Mouse (Mus musculus): ENCODE results near the gene Plscr2.
"Not testable (repeated sequence)": the region's sequence is repeated elsewhere in the genome, so short reads cannot be mapped to it uniquely, and the experiment has no call there.

Gene Plscr2

GRCm38 (mm10) chr9:92273956-92274762 is 1.2 kb upstream of the Plscr2 start:
- DNase-seq (ENCODE audit: low spot score in 2 of 2), result no peak

DNA sequence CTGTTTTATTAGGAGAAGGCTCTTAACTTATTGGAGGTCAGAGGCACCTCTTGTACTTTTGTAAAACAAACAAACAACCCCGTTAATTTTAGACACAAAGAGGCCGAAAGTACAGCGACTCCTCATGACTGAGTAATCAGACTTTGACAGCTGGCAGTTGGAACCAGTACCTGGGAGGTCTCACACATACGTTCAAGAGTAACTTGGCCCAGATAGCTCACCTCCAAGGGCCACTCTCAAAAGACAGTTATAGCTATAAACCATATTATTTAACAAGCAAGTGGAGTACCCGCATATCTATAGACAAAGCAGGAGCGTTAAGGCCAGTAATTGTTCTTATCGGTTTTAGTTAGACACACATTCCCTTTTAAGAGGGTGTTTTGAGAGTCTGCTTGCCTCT is 958 bp downstream of the Plscr2 start:
- DNase-seq (ENCODE audit: low spot score in 2 of 2), result peak; percentile 28 to 31

- DNase-seq (ENCODE audit: low spot score in 2 of 2), result no peak
These were observed 4.6 kb downstream of the Plscr2 start for GRCm38 (mm10) chr9:92280048-92280447.

GRCm38 (mm10) chr9:92282563-92283171 is 7.3 kb downstream of the Plscr2 start:
- no peak for DNase-seq (ENCODE audit: low spot score in 2 of 2)

DNA sequence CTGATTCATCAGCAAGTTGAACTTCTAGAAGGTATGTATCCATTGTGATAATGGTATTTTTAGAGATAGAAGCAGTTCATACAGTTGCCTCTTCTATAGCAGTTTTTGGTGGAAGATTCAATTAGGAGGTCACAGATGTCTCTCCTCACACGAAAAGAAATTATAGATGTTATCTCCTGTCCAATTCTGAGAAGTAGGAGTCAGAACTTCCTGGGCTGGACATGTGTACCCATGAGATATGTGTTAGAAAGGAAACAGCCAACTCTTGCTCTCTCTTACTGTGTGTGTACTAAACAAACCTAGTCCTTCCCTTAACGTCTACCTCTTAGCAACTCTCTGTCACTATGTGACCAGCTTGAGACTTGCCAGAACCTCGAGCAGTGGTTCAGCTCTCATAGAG is 14.3 kb downstream of the Plscr2 start:
- no peak for DNase-seq (ENCODE audit: low spot score in 2 of 2)

DNA sequence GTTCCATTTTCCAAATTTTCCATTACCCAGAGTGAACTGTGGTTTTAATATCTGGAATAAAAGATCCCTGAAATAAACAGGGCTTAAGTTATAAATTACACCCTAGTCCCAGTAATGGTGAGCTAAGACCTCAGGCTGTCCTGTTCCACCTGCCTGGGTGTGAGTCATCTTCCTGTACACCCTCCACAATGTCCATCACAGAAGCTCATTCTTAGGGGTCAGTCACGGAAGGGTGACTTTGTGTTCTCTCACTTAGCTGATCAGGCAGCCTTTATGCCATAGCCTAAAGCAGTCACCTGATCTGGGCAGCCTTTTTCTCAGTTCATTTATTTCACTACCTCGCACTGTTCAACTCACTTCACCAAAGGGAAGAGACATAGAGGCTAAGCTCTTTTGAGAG is 16.8 kb downstream of the Plscr2 start:
- DNase-seq (ENCODE audit: low spot score in 2 of 2), result no peak

DNA sequence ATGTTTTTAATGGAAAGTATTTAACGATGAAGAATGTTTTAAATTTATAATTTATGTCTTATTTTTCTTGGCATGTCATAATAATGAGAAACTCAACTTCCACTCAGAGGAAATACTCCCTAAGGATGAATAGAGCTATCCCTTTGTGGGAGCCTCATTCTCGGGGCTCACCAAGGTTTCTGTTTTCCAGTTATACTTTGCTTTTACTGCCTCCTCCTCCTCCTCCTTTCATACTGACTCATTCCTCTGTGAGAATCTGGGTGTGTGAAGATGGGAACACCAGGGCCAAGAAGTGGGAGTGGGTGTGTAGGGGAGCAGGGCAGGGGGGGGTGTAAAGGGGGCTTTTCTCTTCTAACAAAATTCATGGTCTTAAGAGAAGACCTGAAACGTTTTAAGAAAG is 17.5 kb downstream of the Plscr2 start:
- no peak for DNase-seq (ENCODE audit: low spot score in 2 of 2)

- DNase-seq (ENCODE audit: low spot score in 2 of 2), result no peak
These were observed 18.5 kb downstream of the Plscr2 start for GRCm38 (mm10) chr9:92293560-92294548.

- no peak for DNase-seq (ENCODE audit: low spot score in 2 of 2)
These were observed 22.9 kb downstream of the Plscr2 start for GRCm38 (mm10) chr9:92298288-92298687.

DNA sequence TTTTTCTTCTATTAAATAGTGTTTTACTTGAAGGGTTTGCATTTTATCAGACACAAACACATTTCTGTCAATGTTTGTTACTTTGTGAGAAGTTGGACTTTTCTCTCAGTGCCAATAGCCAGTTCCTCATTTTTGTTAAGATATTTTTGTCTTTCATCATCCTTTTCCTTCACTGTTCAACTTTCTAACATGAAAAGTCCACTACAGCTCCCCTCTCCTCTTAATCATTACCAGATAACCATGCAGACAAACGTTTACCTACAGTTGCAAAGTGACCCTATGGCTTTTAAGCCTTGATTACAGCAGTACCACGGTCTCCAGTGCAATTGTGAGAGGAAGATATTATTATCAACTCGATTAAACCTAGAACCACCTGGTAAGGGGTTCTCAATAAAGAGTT is 25.8 kb downstream of the Plscr2 start:
- DNase-seq (ENCODE audit: low spot score in 2 of 2), result no peak

- DNase-seq (ENCODE audit: low spot score in 2 of 2), result no peak
These were observed 29.7 kb downstream of the Plscr2 start for GRCm38 (mm10) chr9:92305075-92305474.

DNA sequence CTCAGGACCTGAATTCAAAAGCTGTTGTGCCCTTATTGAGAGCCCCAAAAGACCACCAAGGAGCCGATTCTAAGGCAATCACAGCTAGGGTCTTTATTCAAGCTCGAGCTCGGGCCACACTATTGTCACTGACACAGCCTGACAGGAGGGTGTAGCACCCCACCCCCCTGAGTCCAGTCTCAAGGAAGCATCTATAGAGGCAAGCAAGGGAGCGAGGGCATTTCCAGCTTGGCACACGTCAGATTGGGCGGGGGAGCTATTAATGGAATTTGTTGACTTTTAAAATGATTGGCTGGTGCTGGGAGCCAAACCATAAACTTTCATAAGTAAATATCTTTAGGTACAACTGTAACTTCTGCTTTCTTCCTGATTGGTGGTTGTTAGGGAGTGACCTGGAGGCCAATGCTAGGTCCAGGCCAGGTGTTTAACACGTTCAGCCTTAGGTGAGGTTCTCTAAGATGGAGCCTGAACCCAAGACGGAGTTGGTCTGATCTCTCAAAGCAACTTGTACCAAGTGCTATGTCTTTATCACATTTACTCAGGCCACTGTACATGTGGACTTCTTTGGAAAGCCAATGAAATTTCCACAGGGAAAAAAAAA is 30.3 kb downstream of the Plscr2 start:
- DNase-seq (ENCODE audit: low spot score in 2 of 2), result no peak

DNA sequence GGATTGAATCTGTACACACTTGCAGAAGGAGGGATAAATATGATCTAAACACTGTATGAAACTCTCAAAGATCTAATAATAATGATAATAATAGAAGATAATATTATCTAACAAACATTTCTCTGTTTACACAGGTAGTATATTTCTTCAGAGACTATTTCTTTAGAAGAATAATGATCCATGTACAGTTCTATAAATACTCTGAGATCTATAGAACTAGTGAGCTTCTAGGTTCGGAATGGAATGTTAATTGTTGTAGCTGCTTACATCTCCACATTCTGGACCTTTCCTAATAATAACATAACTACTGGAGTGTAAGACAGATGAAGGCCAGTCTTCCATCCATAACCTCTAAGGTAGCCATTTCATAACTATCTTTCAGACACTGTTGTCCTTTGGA is 33.7 kb downstream of the Plscr2 start, which contains the start of gene 1700057G04Rik:
TSS of gene 1700057G04Rik (plus strand) at position 301 of the 400 bp plus-strand sequence.
- no peak for DNase-seq (ENCODE audit: low spot score in 2 of 2)

GRCm38 (mm10) chr9:92316791-92317190 is 41.4 kb downstream of the Plscr2 start:
- DNase-seq (ENCODE audit: low spot score in 2 of 2), result no peak

GRCm38 (mm10) chr9:92325936-92326335 is 50.5 kb downstream of the Plscr2 start:
- DNase-seq (ENCODE audit: low spot score in 2 of 2), result not testable (repeated sequence)

GRCm38 (mm10) chr9:92326813-92327212 is 51.4 kb downstream of the Plscr2 start:
- no peak for DNase-seq (ENCODE audit: low spot score in 2 of 2)

DNA sequence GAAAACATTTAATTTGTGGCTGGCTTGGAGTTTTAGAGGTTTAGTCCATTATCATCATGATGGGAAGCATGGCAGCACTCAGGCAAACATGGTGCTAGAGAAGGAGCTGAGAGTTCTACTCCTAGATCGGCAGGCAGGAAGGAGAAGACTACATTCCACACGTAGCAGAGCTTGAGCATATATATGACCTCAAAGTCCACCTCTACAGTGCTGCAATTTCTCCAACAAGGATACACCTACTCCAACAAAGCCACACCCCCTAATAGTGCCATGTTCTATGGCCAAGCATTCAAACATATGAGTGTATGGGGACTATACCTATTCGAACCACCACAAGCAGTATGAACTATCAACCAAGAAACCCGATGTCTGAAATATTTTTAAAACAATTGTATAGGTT is 56.0 kb downstream of the Plscr2 start:
- no peak for DNase-seq (ENCODE audit: low spot score in 2 of 2)

DNA sequence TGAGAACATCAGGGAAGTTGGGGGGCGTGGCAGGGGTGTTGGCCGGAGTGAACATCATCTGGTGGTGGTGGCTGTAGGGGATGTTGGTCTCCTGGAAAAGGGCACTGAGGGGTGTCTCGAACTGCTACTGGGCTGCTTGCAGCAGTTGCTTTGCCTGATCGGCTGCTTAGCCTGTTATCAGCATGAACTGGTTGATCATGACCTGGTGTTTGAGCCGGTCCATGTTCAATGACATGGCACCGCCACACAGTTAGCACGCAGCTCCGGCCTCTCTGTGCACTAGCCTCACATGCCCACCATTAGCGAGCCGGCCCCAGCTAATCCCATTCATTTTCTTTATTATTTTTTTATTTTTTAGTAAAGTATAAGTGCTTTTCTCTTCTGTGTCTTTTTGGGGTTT is 59.4 kb downstream of the Plscr2 start:
- DNase-seq (ENCODE audit: low spot score in 2 of 2), result no peak

- no peak for DNase-seq (ENCODE audit: low spot score in 2 of 2)
These were observed 59.9 kb downstream of the Plscr2 start for GRCm38 (mm10) chr9:92335277-92335818.

GRCm38 (mm10) chr9:92337063-92337462 is 61.7 kb downstream of the Plscr2 start:
- DNase-seq (ENCODE audit: low spot score in 2 of 2), result no peak

- DNase-seq (ENCODE audit: low spot score in 2 of 2), result peak; percentile 27 to 66
These were observed 62.3 kb downstream of the Plscr2 start for GRCm38 (mm10) chr9:92337661-92338060.
